9 mouse cellular contexts compared by ENCODE assay signal in genomic region chr17:85116643-85117042, GRCm38 (mm10). TPM values are rescaled to one million over a fixed set of nuclear protein-coding genes. Genes with fewer than 3 reads are reported as not detected.
DNase-seq lines count a peak whose midpoint lies in the region; ATAC-seq lines count a peak whose summit lies in the region.
"Had no signal": no experiment of that assay in that cellular context is flagged by ENCODE, and none has a peak within 500 bp of the region (broad histone marks: within the 10 kb centered on the region; RNA-seq: fewer than 3 reads in every experiment).

No protein-coding gene starts in this region.

- H3K9ac ChIP-seq in heart, embryonic 11.5 days (ENCODE audit: low read depth, low read length) = no peak overlapping the region
- H3K9ac ChIP-seq: liver, embryonic 15.5 days had no signal

- H3K27me3 ChIP-seq in heart, embryonic 11.5 days (ENCODE audit: control insufficient read depth, insufficient read depth, low read length) = no peaks in the 10 kb centered on the region
- H3K27me3 ChIP-seq: liver, embryonic 15.5 days had no signal

- peaks cover 6% of the 10 kb centered on the region for H3K4me1 ChIP-seq in heart, embryonic 11.5 days (ENCODE audit: control insufficient read depth, insufficient read depth, low read length)
- H3K4me1 ChIP-seq: liver, embryonic 15.5 days had no signal

- no peak overlapping the region for H3K27ac ChIP-seq in heart, embryonic 11.5 days (ENCODE audit: low read depth, low read length)
- H3K27ac ChIP-seq: liver, embryonic 15.5 days had no signal

- peak; percentile 13 to 78 for DNase-seq in heart, adult 18-20 months
- peak; percentile 38 for DNase-seq in 416B (ENCODE audit: low read depth)
- DNase-seq in adrenal gland, adult (ENCODE audit: inconsistent age in 2 of 2, low spot score in 1 of 2) = peak; percentile 41 to 75
- peak; percentile 82 to 83 for DNase-seq in kidney, postnatal 4 days
- DNase-seq in lung, postnatal 10 days = peak; percentile 52
- peak; percentile 49 for DNase-seq in thymus, postnatal 0 days (ENCODE audit: low spot score)

- H3K4me3 ChIP-seq in heart, embryonic 11.5 days (ENCODE audit: low read depth, low read length) = no peak overlapping the region
- H3K4me3 ChIP-seq: liver, embryonic 15.5 days had no signal

- no peak for ATAC-seq in heart, embryonic 11.5 days (replicated peaks; ENCODE audit: insufficient number of reproducible peaks, low FRiP score, low TSS enrichment)
- ATAC-seq in common myeloid progenitor, adult 5-6 weeks (replicated peaks; ENCODE audit: low read depth, poor library complexity, severe bottlenecking) = peak; percentile 62; the same call in 1 of the 2 replicates

- WGBS in heart, embryonic 11.5 days (ENCODE audit: insufficient replicate concordance) = 34% methylated on average over 4 of the region's 4 CpGs

- no peak overlapping the region for H3K4me2 ChIP-seq in heart, embryonic 11.5 days
- H3K4me2 ChIP-seq: liver, embryonic 15.5 days had no signal

- no peaks in the 10 kb centered on the region for H3K9me3 ChIP-seq in heart, embryonic 11.5 days (replicated peaks; ENCODE audit: control insufficient read depth, low read length)
- H3K9me3 ChIP-seq: liver, embryonic 15.5 days had no signal

- H3K36me3 ChIP-seq in heart, embryonic 11.5 days (ENCODE audit: control insufficient read depth, insufficient read depth, low read length) = no peaks in the 10 kb centered on the region
- H3K36me3 ChIP-seq: liver, embryonic 15.5 days had no signal

RNA-seq across cellular contexts. Expression of gene Camkmt, which starts 26.3 kb away (rescaled TPM):
- total RNA-seq in heart, adult 18-20 months (2021) = 1 to 10 TPM; 2.2 to 3.3 TPM
- 7.0 TPM in 2 replicates for polyA plus RNA-seq in heart, embryonic 11.5 days (2014; fragmentation: Nextera tagmentation; extraction: Ambion mirVana)
- total RNA-seq in common myeloid progenitor, adult 5-6 weeks (2017) = 0.87 and 3.7 TPM in 2 replicates
- 6.6 and 7.3 TPM in 2 replicates for polyA plus RNA-seq in thymus, postnatal 0 days (2015; fragmentation: Nextera tagmentation; extraction: Ambion mirVana)

RNA-seq across cellular contexts. Expression of gene Prepl, which starts 26.6 kb away (rescaled TPM):
- total RNA-seq in heart, adult 18-20 months (2021) = 100 to 1,000 TPM; 115 to 119 TPM
- polyA plus RNA-seq in heart, embryonic 11.5 days (2014; fragmentation: Nextera tagmentation; extraction: Ambion mirVana) = 27.1 and 32.5 TPM in 2 replicates
- 21.8 and 31.1 TPM in 2 replicates for total RNA-seq in common myeloid progenitor, adult 5-6 weeks (2017)
- 12.0 and 14.3 TPM in 2 replicates for polyA plus RNA-seq in thymus, postnatal 0 days (2015; fragmentation: Nextera tagmentation; extraction: Ambion mirVana)
